Mouse (Mus musculus): Measurements from ENCODE around the gene Tmem191c.

DNA sequence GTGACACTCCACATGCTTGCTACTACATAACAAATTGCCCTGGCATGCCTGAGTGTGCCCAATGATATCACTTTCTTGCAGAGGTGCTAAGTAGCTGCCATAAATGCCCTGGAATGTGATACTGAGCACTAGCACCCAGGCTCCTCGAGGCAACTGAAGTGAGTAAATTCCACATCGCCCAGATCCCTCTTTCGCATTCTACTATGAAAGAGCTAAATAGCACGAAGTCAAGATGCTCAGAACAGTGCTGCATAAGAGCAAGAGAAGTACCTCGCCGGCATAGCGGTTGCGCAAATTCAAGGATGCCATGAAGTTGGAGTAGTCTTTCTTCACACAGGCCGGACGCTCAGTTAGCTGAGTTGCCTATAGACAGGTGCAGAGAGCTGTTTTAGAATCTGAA is 33.2 kb downstream of the Tmem191c start:
- no peak for TF ChIP-seq CTCF (IDR thresholded peaks at IDR 0.05; ENCODE audit: borderline replicate concordance, insufficient read depth, low read depth, low read length)
- no peak for TF ChIP-seq POLR2A (IDR thresholded peaks at IDR 0.05; ENCODE audit: borderline replicate concordance, insufficient read depth, low read length)

All from cerebellum, adult 2 months (tissue).